Mouse (Mus musculus): Measurements from ENCODE around the gene Cdc6. TPM values are rescaled to one million over a fixed set of nuclear protein-coding genes. Genes with fewer than 3 reads are reported as not detected.

Cdc6 gene
- polyA plus RNA-seq, 3 experiments from 2014 or later = 5.1 to 40.6 (median 5.2) TPM

Other genes with a start within 250 kb of the Cdc6 start
- not detected for gene Gsdma, start 243.4 kb upstream of the Cdc6 start, polyA plus RNA-seq (2017; shearing (Covaris generic))
- gene Psmd3, start 225.2 kb upstream of the Cdc6 start, polyA plus RNA-seq (2017; shearing (Covaris generic)) = 10 to 100 TPM; 12.9 to 20.6 (median 15.5) TPM
- not detected for gene Csf3, start 206.5 kb upstream of the Cdc6 start, polyA plus RNA-seq (2017; shearing (Covaris generic))
- 10 to 100 TPM; 23.8 to 32.5 (median 28.3) TPM for gene Med24, start 178.4 kb upstream of the Cdc6 start, polyA plus RNA-seq (2017; shearing (Covaris generic))
- gene Thra, start 167.2 kb upstream of the Cdc6 start, polyA plus RNA-seq (2017; shearing (Covaris generic)) = 1 to 10 TPM; 1.3 to 6.3 (median 5.2) TPM
- 1 to 10 TPM; 6.5 to 8.4 (median 7.3) TPM for gene Nr1d1, start 132.5 kb upstream of the Cdc6 start, polyA plus RNA-seq (2017; shearing (Covaris generic))
- gene Msl1, start 112.3 kb upstream of the Cdc6 start, polyA plus RNA-seq (2017; shearing (Covaris generic)) = 10 to 100 TPM; 16.7 to 26.3 (median 20.4) TPM
- 10 to 100 TPM in 2 of 3 experiments, 1 to 10 TPM in 1; 8.7 to 14.8 (median 11.6) TPM for gene Casc3, start 102.9 kb upstream of the Cdc6 start, polyA plus RNA-seq (2017; shearing (Covaris generic))
- under 1 TPM in 2 of 3 experiments, not detected in 1; 0.32 to 0.63 TPM for gene Rapgefl1, start 71.0 kb upstream of the Cdc6 start, polyA plus RNA-seq (2017; shearing (Covaris generic))
- gene Wipf2, start 44.2 kb upstream of the Cdc6 start, polyA plus RNA-seq (2017; shearing (Covaris generic)) = 10 to 100 TPM; 10.4 to 15.1 (median 14.2) TPM
- gene Rara, start 20.0 kb downstream of the Cdc6 start, polyA plus RNA-seq (2017; shearing (Covaris generic)) = 1 to 10 TPM; 7.4 to 8.1 (median 7.6) TPM
- gene Gjd3, start 75.2 kb downstream of the Cdc6 start, polyA plus RNA-seq (2017; shearing (Covaris generic)) = not detected
- gene Top2a, start 116.4 kb downstream of the Cdc6 start, polyA plus RNA-seq (2017; shearing (Covaris generic)) = 100 to 1,000 TPM in 1 of 3 experiments, 10 to 100 TPM in 2; 34.9 to 332 (median 36.3) TPM
- 10 to 100 TPM in 2 of 3 experiments, under 1 TPM in 1; 0.09 to 20.6 (median 14.8) TPM for gene Igfbp4, start 133.4 kb downstream of the Cdc6 start, polyA plus RNA-seq (2017; shearing (Covaris generic))
- gene Tns4, start 181.5 kb downstream of the Cdc6 start, polyA plus RNA-seq (2017; shearing (Covaris generic)) = under 1 TPM; 0.30 to 0.58 (median 0.51) TPM
- 100 to 1,000 TPM in 2 of 3 experiments, 10 to 100 TPM in 1; 16.6 to 295 (median 286) TPM for gene Ccr7, start 247.3 kb downstream of the Cdc6 start, polyA plus RNA-seq (2017; shearing (Covaris generic))

All from inflammation-experienced regulatory T-cells, adult 6 months (primary cell).